Mouse (Mus musculus): ENCODE data around the gene Naaladl1. TPM values are rescaled to one million over a fixed set of nuclear protein-coding genes. Genes with fewer than 3 reads are reported as not detected.
A peak's percentile ranks its signal among the peaks of the same experiment; 100 is the strongest.

Naaladl1 gene
- polyA plus RNA-seq, 1 experiment from 2014 or later: 0.17 TPM

DNA sequence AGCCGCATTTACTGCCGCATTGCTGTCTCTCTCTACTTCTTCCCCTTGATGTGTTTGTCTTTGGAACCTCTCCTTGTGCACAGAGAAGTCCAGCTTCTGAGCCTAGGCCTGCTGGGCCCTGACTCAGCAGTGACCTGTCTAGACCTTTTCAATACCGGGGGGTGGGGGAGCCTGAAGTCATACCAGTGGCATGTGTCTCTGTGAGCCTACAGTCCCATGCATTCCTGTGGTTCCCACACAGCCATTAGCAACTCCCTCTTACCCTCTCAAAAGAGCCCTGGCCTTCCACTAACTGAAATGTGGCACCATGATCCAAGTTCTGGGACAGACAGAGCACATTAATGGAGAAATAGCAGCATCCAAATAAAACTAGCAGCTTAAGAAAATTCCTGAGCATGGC lies 30.8 kb downstream of the Naaladl1 start:
- no peaks in the 10 kb centered on the region for H3K27me3 ChIP-seq (ENCODE audit: insufficient read depth, low read length)
- WGBS: 79% methylated on average over 3 of the region's 3 CpGs

DNA sequence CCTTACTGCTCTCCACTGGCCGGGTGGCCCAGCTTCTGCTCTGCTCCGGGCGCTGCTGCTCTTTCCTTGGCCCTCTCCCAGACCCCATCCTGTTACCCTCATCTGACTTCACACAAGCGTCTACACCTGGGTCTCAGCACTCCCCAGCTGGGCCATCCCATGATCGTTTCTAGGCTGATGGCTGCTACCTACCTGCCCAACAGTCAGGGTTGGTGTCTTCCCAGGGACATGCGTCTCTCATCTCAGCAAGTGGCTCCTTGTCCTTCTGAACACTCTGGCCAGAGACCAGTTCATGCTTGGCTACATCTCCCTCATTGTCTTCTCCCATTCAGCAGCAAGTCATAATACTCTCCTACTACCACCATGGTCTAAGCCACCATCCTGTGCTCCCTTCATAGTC lies 34.1 kb downstream of the Naaladl1 start:
- H3K9ac ChIP-seq (ENCODE audit: low read depth, low read length): peak overlapping the region; percentile 81; the same call in 1 of the 2 replicates
- no peaks in the 10 kb centered on the region for H3K36me3 ChIP-seq (ENCODE audit: insufficient read depth, low read length)
- H3K9me3 ChIP-seq (replicated peaks; ENCODE audit: low read length): no peaks in the 10 kb centered on the region
- no peaks in the 10 kb centered on the region for H3K27me3 ChIP-seq (ENCODE audit: insufficient read depth, low read length)
- no peak for TF ChIP-seq CTCF (IDR thresholded peaks at IDR 0.05; ENCODE audit: low read depth)
- 89% methylated on average over 6 of the region's 6 CpGs for WGBS
- no peak for DNase-seq (ENCODE audit: low spot score)
- peak overlapping the region; percentile 95; the same call in 1 of the 2 replicates for H3K27ac ChIP-seq
- H3K4me1 ChIP-seq (replicated peaks; ENCODE audit: insufficient read depth, low read length): peaks cover 8% of the 10 kb centered on the region; the same call in 1 of the 2 replicates
- H3K4me2 ChIP-seq (ENCODE audit: low read length): peak overlapping the region; percentile 82; the same call in 1 of the 2 replicates
- H3K4me3 ChIP-seq (replicated peaks; ENCODE audit: low read depth, low read length): no peak overlapping the region
- no peak for ATAC-seq (replicated peaks; ENCODE audit: low FRiP score, low read depth)

More for the DNA sequence above, 30.8 kb downstream of the Naaladl1 start:
- H3K4me3 ChIP-seq (replicated peaks; ENCODE audit: low read depth, low read length): no peak overlapping the region
- no peaks in the 10 kb centered on the region for H3K36me3 ChIP-seq (ENCODE audit: insufficient read depth, low read length)
- no peak for TF ChIP-seq CTCF (IDR thresholded peaks at IDR 0.05; ENCODE audit: low read depth)
- ATAC-seq (replicated peaks; ENCODE audit: low FRiP score, low read depth) (no peak), DNase-seq (ENCODE audit: low spot score) (no peak)
- H3K4me1 ChIP-seq (replicated peaks; ENCODE audit: insufficient read depth, low read length): peaks cover 8% of the 10 kb centered on the region; the same call in 1 of the 2 replicates
- no peak overlapping the region for H3K9ac ChIP-seq (ENCODE audit: low read depth, low read length)
- H3K9me3 ChIP-seq (replicated peaks; ENCODE audit: low read length): no peaks in the 10 kb centered on the region
- H3K27ac ChIP-seq: no peak overlapping the region
- H3K4me2 ChIP-seq (ENCODE audit: low read length): no peak overlapping the region

DNA sequence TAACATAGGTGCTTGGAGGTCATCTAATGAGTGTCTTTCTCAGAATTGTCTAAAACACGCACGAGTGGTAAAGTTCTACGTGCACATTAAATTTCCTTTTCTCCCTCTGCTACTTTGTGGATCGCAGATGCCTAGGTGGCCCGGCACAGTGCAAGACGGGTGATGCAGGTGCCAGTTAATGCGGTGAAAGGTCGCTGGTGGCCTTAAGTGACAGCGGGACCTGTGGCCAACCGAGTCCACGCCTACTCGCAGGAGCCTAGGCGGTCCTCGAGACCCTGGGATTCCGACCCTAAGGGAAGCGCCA lies 34.7 kb downstream of the Naaladl1 start:
- no peak for ATAC-seq (replicated peaks; ENCODE audit: low FRiP score, low read depth)
- 3% methylated on average over 16 of the region's 16 CpGs for WGBS

GRCm38 (mm10) chr19:6140678-6141393 lies 35.3 kb downstream of the Naaladl1 start, which contains the start of gene Batf2:
Gene Batf2, plus strand, starts transcription at chr19:6140983.
- peak; percentile 78 for TF ChIP-seq CTCF (IDR thresholded peaks at IDR 0.05; ENCODE audit: low read depth)
- Histone ChIP-seq H3K4me1 (replicated peaks; ENCODE audit: insufficient read depth, low read length) (peaks cover 8% of the 10 kb centered on the region; the same call in 1 of the 2 replicates), H3K27ac (peak within 1 kb of the TSS; percentile 95)

More for the DNA sequence above, 34.7 kb downstream of the Naaladl1 start:
- Histone ChIP-seq H3K4me3 (replicated peaks; ENCODE audit: low read depth, low read length) (peak overlapping the region; percentile 71), H3K27me3 (ENCODE audit: insufficient read depth, low read length) (no peaks in the 10 kb centered on the region), H3K9me3 (replicated peaks; ENCODE audit: low read length) (no peaks in the 10 kb centered on the region), H3K4me1 (replicated peaks; ENCODE audit: insufficient read depth, low read length) (peaks cover 8% of the 10 kb centered on the region; the same call in 1 of the 2 replicates), H3K4me2 (ENCODE audit: low read length) (peak overlapping the region; percentile 82), H3K36me3 (ENCODE audit: insufficient read depth, low read length) (no peaks in the 10 kb centered on the region), H3K27ac (peak overlapping the region; percentile 95), H3K9ac (ENCODE audit: low read depth, low read length) (peak overlapping the region; percentile 81)
- no peak for DNase-seq (ENCODE audit: low spot score)
- TF ChIP-seq CTCF (IDR thresholded peaks at IDR 0.05; ENCODE audit: low read depth): no peak

DNA sequence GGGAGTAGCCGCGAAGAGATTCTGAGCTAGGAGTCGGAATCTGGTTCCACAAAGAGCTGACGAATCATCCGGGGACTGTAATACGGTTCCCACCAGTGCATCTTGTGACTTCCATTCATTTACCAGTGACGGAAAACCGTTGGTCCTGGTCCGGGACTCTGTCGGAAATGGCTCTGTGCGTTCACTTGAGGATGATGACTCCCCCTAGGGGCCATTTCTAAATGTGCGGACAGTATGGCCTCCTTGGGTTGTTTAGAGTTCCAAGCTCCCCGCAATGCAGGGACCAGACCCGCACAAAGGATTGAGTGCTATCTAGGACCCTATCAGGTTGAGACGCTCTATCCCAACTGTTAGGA lies 35.8 kb downstream of the Naaladl1 start, which contains the start of gene Arl2:
TSS of gene Arl2 (minus strand) at position 155 of the 356 bp plus-strand sequence.
- Histone ChIP-seq H3K9ac (ENCODE audit: low read depth, low read length) (peak within 1 kb of the TSS; percentile 81), H3K27ac (peak within 1 kb of the TSS; percentile 95), H3K4me2 (ENCODE audit: low read length) (peak within 1 kb of the TSS; percentile 82), H3K27me3 (ENCODE audit: insufficient read depth, low read length) (no peaks in the 10 kb centered on the region), H3K9me3 (replicated peaks; ENCODE audit: low read length) (no peaks in the 10 kb centered on the region), H3K4me3 (replicated peaks; ENCODE audit: low read depth, low read length) (peak within 1 kb of the TSS; percentile 71), H3K36me3 (ENCODE audit: insufficient read depth, low read length) (no peaks in the 10 kb centered on the region), H3K4me1 (replicated peaks; ENCODE audit: insufficient read depth, low read length) (peaks cover 8% of the 10 kb centered on the region; the same call in 1 of the 2 replicates)
- ATAC-seq (replicated peaks; ENCODE audit: low FRiP score, low read depth): peak; percentile 75
- peak; percentile 43 for TF ChIP-seq CTCF (IDR thresholded peaks at IDR 0.05; ENCODE audit: low read depth)
- 2% methylated on average over 15 of the region's 15 CpGs for WGBS
- DNase-seq (ENCODE audit: low spot score): peak; percentile 95

More at GRCm38 (mm10) chr19:6140678-6141393, 35.3 kb downstream of the Naaladl1 start, which contains the start of gene Batf2:
- ATAC-seq (replicated peaks; ENCODE audit: low FRiP score, low read depth) (peak; percentile 92), DNase-seq (ENCODE audit: low spot score) (peak; percentile 98)
- Histone ChIP-seq H3K9ac (ENCODE audit: low read depth, low read length) (peak within 1 kb of the TSS; percentile 81), H3K4me2 (ENCODE audit: low read length) (peak within 1 kb of the TSS; percentile 82), H3K36me3 (ENCODE audit: insufficient read depth, low read length) (no peaks in the 10 kb centered on the region), H3K4me3 (replicated peaks; ENCODE audit: low read depth, low read length) (peak within 1 kb of the TSS; percentile 71), H3K9me3 (replicated peaks; ENCODE audit: low read length) (no peaks in the 10 kb centered on the region), H3K27me3 (ENCODE audit: insufficient read depth, low read length) (no peaks in the 10 kb centered on the region)
- WGBS: under 1% methylated on average over 58 of the region's 68 CpGs

GRCm38 (mm10) chr19:6144842-6145241 lies 39.3 kb downstream of the Naaladl1 start:
- H3K9ac ChIP-seq (ENCODE audit: low read depth, low read length): no peak overlapping the region
- no peaks in the 10 kb centered on the region for H3K9me3 ChIP-seq (replicated peaks; ENCODE audit: low read length)
- no peak overlapping the region for H3K4me2 ChIP-seq (ENCODE audit: low read length)
- peaks cover 6% of the 10 kb centered on the region; the same call in 1 of the 2 replicates for H3K4me1 ChIP-seq (replicated peaks; ENCODE audit: insufficient read depth, low read length)
- WGBS: 73% methylated on average over 5 of the region's 5 CpGs
- DNase-seq (ENCODE audit: low spot score) (no peak), ATAC-seq (replicated peaks; ENCODE audit: low FRiP score, low read depth) (no peak)
- H3K36me3 ChIP-seq (ENCODE audit: insufficient read depth, low read length): no peaks in the 10 kb centered on the region
- H3K27ac ChIP-seq: no peak overlapping the region
- TF ChIP-seq CTCF (IDR thresholded peaks at IDR 0.05; ENCODE audit: low read depth): peak; percentile 6; the same call in 1 of the 2 replicates
- no peaks in the 10 kb centered on the region for H3K27me3 ChIP-seq (ENCODE audit: insufficient read depth, low read length)
- no peak overlapping the region for H3K4me3 ChIP-seq (replicated peaks; ENCODE audit: low read depth, low read length)
